Mouse (Mus musculus): ENCODE results near the gene Agfg2.
A peak's percentile ranks its signal among the peaks of the same experiment; 100 is the strongest.

Agfg2 gene

GRCm38 (mm10) chr5:137609292-137609691, 75.2 kb downstream of the Agfg2 start:
- no peak for DNase-seq (ENCODE audit: low spot score)

GRCm38 (mm10) chr5:137608654-137609190, 75.8 kb downstream of the Agfg2 start:
- DNase-seq (ENCODE audit: low spot score), result no peak

DNA sequence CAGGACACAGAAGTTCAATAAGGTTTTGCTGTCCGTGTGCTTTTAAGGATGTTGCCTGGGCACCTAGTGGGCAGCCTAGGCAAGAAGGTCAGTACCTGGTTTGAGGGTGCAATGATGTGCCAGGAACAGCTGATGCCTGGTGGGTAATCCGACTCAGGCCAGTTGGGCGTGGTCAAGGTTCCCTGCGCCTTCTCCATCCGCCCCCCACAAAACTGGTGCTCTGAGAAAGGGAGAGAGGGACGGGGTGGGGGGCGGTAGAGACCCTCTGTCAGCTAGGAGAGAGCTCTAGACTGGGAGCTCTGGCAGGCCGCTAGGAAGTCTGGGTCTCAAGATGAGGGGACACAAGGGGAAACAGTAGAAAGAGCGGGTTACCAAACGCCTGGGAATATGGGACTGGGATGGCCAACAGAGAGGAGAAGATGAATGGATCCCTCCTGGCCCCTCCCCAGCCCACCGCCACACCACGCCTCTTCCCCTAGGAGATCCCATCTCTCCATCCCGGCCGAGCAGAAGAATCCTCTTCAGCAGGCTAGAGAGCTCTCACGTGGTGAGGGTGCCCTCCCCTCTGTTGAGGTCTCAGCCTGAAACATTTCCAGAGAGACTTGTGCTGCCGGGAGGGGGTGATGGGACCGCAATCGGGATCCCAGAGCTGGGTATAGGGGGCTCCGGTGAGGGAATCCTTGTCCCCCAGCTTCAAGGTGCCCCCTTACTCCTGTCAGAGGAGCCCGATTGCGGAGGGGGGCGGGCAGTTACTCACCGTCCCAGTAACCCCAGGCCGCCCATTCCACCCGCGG, 76.5 kb downstream of the Agfg2 start:
- DNase-seq (ENCODE audit: low spot score), result no peak

GRCm38 (mm10) chr5:137601365-137601729, 83.2 kb downstream of the Agfg2 start:
- DNase-seq (ENCODE audit: low spot score), result no peak

GRCm38 (mm10) chr5:137600619-137601364, 83.7 kb downstream of the Agfg2 start, which contains the start of gene Mospd3:
Gene Mospd3 (minus strand): TSS chr5:137601058.
- DNase-seq (ENCODE audit: low spot score), result peak; percentile 96
